Mouse (Mus musculus) heart, adult 8-10 months (tissue): ENCODE data around the gene Tbx6. TPM values are rescaled to one million over a fixed set of nuclear protein-coding genes. Genes with fewer than 3 reads are reported as not detected.

Source experiments
- DNase-seq: peaks from one replicate; pipeline ENCODE4 v3.0.0; 2022; ENCODE audit warnings: low spot score
- total RNA-seq, 4 experiments: library from RNA; stranded (reverse); gene quantifications; 2 replicates each; pipeline ENCODE4 v1.2.4; 2022

Gene Tbx6
- total RNA-seq, 4 experiments from 2014 or later, result 0.40 to 0.49 (median 0.42) TPM

GRCm38 (mm10) chr7:126815726-126816222, 34.5 kb downstream of the Tbx6 start:
- no peak for DNase-seq

- peak; percentile 69 for DNase-seq
Observed at GRCm38 (mm10) chr7:126816494-126816893, 35.2 kb downstream of the Tbx6 start.

DNA sequence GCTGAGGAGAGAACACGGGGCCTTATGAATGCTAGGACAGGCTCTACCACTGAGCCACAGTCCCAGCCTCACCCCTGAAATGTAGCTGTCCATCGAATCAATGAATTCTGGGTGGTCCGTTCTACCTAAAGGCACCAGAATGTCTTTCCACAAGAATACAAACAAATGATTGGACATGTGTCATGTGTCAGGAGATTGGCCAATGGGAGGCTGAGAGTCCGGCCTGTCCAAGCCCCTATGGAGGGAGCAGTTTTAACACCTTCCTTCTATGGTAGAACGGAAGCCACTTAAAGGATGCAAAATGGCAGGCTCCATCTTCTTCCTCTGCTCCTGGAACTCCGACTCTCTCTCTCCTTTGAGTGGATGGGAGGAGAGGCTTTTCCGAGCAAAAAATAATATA, 36.3 kb downstream of the Tbx6 start:
- DNase-seq, result no peak

DNA sequence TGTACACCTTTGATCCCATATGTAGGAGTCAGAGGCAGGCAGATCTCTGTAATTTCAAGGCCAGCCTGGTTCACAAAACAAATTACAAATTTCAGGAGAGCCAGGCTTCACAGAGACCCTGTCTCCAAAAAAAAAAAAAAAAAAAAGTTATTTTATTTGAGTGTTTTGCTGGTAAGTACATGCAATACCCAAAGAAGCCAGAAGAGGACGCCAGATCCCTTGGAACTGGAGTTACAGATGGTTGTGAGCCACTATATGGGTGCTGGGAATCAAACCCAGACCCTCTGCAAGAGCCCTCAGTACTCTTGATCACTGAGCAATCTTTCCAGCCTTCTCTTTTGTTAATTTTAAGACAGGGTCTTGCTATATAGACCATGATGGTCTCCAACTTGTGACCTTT, 37.5 kb downstream of the Tbx6 start:
- no peak for DNase-seq

DNA sequence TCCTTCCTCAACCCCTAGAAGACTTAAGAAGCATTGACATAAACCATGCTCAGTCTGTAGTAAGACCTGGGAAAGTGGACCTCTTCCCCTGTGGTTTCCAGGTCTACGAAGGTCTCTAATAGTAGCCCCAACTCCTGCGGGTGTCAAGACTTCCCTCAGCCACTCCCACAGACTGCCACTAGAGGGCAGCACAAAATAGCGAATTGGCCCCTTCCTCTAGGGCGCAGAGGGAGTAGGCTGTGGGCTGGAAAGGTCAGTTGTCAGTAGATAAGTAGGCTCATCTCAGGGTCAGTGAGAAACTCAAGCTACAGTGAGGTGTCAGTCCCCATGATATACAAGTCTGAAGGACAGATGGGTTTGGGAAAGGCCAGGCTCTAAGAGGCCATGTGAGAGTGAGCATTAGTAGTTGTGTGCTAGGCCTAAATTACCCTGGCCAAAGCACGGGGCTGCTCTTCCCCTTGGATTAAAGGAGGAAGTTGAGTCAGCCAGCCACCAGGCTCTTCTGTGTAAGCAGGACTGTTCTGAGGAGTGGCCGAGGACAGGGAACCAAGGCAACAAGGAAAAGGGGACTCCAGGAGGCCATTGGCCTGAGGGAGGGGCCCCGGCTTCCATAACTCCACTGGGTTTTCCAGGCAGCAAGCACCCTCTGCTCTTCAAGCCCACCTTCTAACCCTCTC, 40.7 kb downstream of the Tbx6 start:
- DNase-seq, result peak; percentile 85

- peak; percentile 54 for DNase-seq
Observed at GRCm38 (mm10) chr7:126822741-126823140, 41.5 kb downstream of the Tbx6 start.

DNA sequence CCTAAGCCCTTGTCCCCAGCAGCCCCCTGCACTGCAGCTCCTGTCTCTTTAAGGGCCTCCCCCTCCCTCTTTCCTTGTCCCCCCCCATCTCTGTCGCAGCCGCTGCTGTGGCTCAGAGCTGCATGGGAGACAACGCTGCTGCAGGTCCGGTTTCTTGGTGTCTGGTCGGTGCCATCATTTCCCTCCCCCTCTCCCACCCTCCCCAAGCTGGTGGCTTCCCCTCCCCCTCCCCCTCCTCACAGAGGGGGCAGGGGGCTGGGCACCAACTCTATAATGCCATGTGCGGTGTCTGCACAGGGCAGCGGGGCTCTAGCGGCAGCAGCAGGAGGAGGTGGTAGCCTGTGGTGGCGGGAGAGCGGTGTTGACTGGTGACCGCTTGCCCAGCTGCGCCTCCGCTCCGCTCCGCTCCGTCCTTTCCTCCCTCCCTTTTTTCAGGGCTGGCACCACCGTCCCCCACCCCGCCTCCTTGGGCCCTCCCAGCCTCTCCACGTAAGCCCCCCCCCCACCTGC, 42.0 kb downstream of the Tbx6 start:
- DNase-seq, result no peak

DNA sequence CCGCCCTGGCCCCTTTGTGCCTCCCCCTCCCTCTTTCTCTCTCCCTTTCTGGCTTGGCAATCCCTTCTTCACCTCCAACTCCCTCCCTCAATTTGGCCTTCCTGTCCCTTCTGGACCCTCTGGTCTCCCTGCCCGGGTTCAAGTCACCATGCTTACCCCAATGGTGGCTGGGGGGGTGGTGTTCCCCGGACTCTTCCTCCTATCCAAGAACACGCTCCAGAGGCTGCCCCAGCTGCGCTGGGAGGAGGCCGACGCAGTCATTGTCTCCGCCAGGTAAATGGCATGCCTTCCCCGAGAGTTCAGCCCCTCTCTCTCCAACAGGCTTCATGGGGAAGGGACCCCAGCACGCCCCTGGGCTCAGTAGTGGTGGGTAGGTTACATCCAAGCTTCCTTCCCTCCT, 42.7 kb downstream of the Tbx6 start:
- DNase-seq, result no peak

DNA sequence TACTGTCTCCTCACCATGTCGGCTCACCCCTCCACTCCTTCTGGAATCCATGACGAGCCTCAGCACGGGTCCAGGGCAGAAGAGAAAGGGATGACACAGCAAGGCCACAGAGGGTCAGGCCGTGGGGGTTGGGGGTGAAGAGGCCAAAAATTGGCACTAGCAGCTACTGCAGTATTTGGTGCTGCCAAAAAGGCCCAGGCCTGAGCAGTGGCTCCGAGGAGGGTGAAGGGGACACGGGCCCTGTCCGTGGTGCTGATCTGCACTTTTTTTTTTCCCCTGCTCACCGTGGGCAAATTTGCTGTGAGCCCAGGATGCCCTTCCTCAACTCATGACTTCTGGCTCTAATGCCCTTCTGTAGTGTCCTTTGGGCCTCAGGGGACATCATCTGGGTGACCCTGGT, 44.1 kb downstream of the Tbx6 start:
- no peak for DNase-seq

GRCm38 (mm10) chr7:126825952-126826351, 44.7 kb downstream of the Tbx6 start:
- no peak for DNase-seq

- DNase-seq, result no peak
Observed at GRCm38 (mm10) chr7:126831539-126831938, 50.3 kb downstream of the Tbx6 start, which contains the start of gene 4930451I11Rik. Gene 4930451I11Rik (minus strand): TSS chr7:126831639.

DNA sequence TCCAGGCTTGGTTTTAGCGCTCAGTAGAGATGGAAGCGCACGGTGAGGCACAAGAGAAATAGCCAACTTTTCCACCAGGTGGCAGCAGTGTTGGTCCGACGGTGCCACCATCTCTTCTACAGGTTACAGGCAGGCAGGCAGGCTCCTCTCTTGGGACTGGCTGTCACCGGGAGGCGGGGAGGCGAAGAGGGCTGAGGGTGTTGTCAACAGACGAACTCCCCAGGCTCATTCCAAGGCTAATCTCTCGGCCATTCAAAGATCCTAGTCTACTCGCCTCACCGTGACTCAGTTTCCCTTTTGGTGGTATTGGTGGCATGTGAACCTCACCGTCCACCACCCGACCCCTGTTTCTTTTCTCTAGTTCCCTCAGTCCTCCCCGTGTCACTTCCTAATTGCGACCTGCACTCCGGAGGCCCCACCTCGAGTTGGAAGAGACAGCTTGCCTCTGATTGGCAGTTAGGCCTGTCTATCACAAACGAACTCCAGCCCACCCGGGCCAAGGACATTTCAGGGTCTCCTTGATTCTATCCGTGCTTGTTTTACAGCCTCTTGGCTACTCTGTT, 50.8 kb downstream of the Tbx6 start:
- DNase-seq, result peak; percentile 63

- DNase-seq, result no peak
Observed at GRCm38 (mm10) chr7:126833294-126833693, 52.0 kb downstream of the Tbx6 start.

Other genes starting within 250 kb of the Tbx6 start
- 100 to 1,000 TPM; 141 to 155 (median 143) TPM for gene Eif3c, start 215.1 kb upstream of the Tbx6 start, total RNA-seq
- 1 to 10 TPM in 2 of 4 experiments, under 1 TPM in 2; 0.44 to 1.9 (median 0.75) TPM for gene Apobr, start 196.5 kb upstream of the Tbx6 start, total RNA-seq
- 10 to 100 TPM; 12.9 to 15.6 (median 14.1) TPM for gene Cln3, start 195.7 kb upstream of the Tbx6 start, total RNA-seq
- gene Il27, start 186.5 kb upstream of the Tbx6 start, total RNA-seq, result not detected
- 1 to 10 TPM; 3.5 to 5.3 (median 4.7) TPM for gene Nupr1, start 150.6 kb upstream of the Tbx6 start, total RNA-seq
- gene Sgf29, start 132.2 kb upstream of the Tbx6 start, total RNA-seq, result 10 to 100 TPM; 21.6 to 26.2 (median 24.9) TPM
- gene Sult1a1, start 105.1 kb upstream of the Tbx6 start, total RNA-seq, result 10 to 100 TPM; 18.6 to 38.7 (median 31.5) TPM
- 10 to 100 TPM; 52.4 to 70.4 (median 56.4) TPM for gene Bola2, start 86.1 kb upstream of the Tbx6 start, total RNA-seq
- gene Slx1b, start 85.7 kb upstream of the Tbx6 start, total RNA-seq, result 1 to 10 TPM; 3.2 to 6.2 (median 5.4) TPM
- 10 to 100 TPM in 1 of 4 experiments, 1 to 10 TPM in 3; 4.9 to 10.0 (median 6.2) TPM for gene Coro1a, start 73.7 kb upstream of the Tbx6 start, total RNA-seq
- gene Mapk3, start 21.9 kb upstream of the Tbx6 start, total RNA-seq, result 10 to 100 TPM; 46.5 to 52.3 (median 50.4) TPM
- gene Gdpd3, start 15.1 kb upstream of the Tbx6 start, total RNA-seq, result 1 to 10 TPM; 1.3 to 2.2 (median 1.8) TPM
- gene Ypel3, start 4.5 kb upstream of the Tbx6 start, total RNA-seq, result 10 to 100 TPM; 46.6 to 99.6 (median 72.6) TPM
- 10 to 100 TPM; 32.7 to 36.8 (median 34.5) TPM for gene Ppp4c, start 11.0 kb downstream of the Tbx6 start, total RNA-seq
- gene Fam57b, start 16.2 kb downstream of the Tbx6 start, total RNA-seq, result 10 to 100 TPM in 1 of 4 experiments, 1 to 10 TPM in 3; 6.9 to 10.1 (median 8.0) TPM
- not detected for gene 4930451I11Rik, start 50.2 kb downstream of the Tbx6 start, total RNA-seq
- not detected for gene Doc2a, start 65.9 kb downstream of the Tbx6 start, total RNA-seq
- gene Hirip3, start 80.5 kb downstream of the Tbx6 start, total RNA-seq, result 1 to 10 TPM; 4.8 to 9.6 (median 6.4) TPM
- gene Ino80e, start 80.9 kb downstream of the Tbx6 start, total RNA-seq, result 10 to 100 TPM; 18.3 to 23.9 (median 21.3) TPM
- gene Taok2, start 103.2 kb downstream of the Tbx6 start, total RNA-seq, result 10 to 100 TPM; 35.8 to 40.4 (median 38.5) TPM
- gene Tmem219, start 141.4 kb downstream of the Tbx6 start, total RNA-seq, result 10 to 100 TPM; 10.3 to 13.1 (median 12.6) TPM
- gene Kctd13, start 147.4 kb downstream of the Tbx6 start, total RNA-seq, result 1 to 10 TPM; 6.6 to 9.3 (median 7.3) TPM
- under 1 TPM in 1 of 4 experiments, not detected in 3; 0.19 TPM for gene Asphd1, start 168.1 kb downstream of the Tbx6 start, total RNA-seq
- gene Sez6l2, start 169.1 kb downstream of the Tbx6 start, total RNA-seq, result 1 to 10 TPM; 2.6 to 7.2 (median 6.4) TPM
- 10 to 100 TPM; 45.9 to 53.7 (median 50.7) TPM for gene Cdipt, start 194.4 kb downstream of the Tbx6 start, total RNA-seq
- gene Cdiptos, start 194.6 kb downstream of the Tbx6 start, total RNA-seq, result under 1 TPM in 3 of 4 experiments, not detected in 1; 0.37 to 0.60 (median 0.43) TPM
- gene Mvp, start 233.1 kb downstream of the Tbx6 start, total RNA-seq, result 10 to 100 TPM; 59.3 to 81.8 (median 73.5) TPM
- gene Pagr1b, start 235.0 kb downstream of the Tbx6 start, total RNA-seq, result not detected
- gene Pagr1a, start 235.9 kb downstream of the Tbx6 start, total RNA-seq, result 10 to 100 TPM in 2 of 4 experiments, 1 to 10 TPM in 2; 8.3 to 22.2 (median 10.5) TPM
- gene Gm42742, start 239.6 kb downstream of the Tbx6 start, total RNA-seq, result 10 to 100 TPM; 28.1 to 33.3 (median 31.4) TPM
- 1 to 10 TPM in 1 of 4 experiments, under 1 TPM in 1, not detected in 2; 0.87 to 1.1 TPM for gene Prrt2, start 239.7 kb downstream of the Tbx6 start, total RNA-seq
- 10 to 100 TPM; 48.5 to 55.9 (median 54.8) TPM for gene Maz, start 245.6 kb downstream of the Tbx6 start, total RNA-seq